Mouse (Mus musculus) cerebellum, adult 11-12 months (tissue): ENCODE results near the gene Dock9.
A peak's percentile ranks its signal among the peaks of the same experiment; 100 is the strongest.

Experiments used
- DNase-seq: peaks from one replicate; pipeline ENCODE4 v3.0.0; 2022

Gene Dock9

DNA sequence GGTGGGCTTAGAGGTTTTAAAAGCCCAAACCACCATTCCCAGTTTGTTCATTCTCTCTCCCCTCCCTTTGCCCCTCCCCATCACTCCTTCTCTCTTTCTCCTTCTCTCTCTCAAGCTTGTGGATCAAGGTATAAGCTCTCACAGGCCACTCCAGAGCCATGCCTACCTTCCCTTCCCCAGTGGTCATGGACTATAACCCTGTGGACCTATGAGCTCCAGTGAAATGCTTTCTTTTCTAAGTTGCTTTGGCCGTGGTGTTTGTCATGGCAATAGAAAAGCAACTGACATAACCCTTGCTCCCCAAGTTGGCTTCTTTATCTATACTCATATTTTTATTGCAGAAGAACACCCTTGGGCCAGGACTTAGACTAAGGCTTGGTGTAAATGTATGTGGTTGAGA is 299.8 kb downstream of the Dock9 start:
- DNase-seq, result no peak

DNA sequence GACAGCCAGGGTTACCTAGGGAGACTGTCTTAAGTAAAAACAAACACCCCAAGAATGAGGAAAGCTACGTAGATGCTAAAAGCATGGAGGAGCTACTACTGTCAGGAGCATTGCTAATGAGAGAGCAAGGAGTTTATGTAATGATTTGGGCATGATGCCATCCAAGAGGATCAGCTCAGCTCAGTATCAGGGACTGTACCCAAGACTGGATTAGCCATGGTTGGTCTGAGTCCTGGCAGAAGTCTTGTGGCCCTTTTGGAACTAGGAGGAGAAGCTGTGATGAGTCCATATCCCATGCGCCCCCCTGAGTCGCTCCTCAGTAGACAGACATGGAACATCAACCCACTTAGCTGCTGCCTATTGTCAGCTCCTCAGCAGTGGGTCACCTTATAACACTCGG is 301.9 kb downstream of the Dock9 start:
- peak; percentile 17 for DNase-seq

DNA sequence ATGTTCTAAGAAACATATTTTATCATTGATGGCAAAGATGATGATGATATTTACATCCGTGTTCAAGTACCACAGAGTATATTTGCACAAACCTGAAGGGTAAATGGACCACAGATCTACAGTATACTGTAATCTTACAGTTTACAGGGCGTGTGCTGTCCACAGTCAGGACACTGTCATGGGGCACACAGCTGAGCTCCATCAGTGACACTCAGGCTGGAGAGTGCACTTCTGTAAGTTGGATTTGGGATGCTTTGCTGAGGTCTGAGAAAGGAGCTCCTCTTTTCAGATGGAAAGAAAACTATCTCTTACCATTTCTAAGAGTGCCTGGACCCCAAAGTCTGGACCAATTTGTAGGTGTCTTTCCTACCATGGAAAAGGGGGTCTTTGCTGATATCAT is 302.5 kb downstream of the Dock9 start:
- no peak for DNase-seq

GRCm38 (mm10) chr14:121494238-121494637 is 303.4 kb downstream of the Dock9 start:
- no peak for DNase-seq

- no peak for DNase-seq
Observed at GRCm38 (mm10) chr14:121493712-121494111, 303.9 kb downstream of the Dock9 start.

DNA sequence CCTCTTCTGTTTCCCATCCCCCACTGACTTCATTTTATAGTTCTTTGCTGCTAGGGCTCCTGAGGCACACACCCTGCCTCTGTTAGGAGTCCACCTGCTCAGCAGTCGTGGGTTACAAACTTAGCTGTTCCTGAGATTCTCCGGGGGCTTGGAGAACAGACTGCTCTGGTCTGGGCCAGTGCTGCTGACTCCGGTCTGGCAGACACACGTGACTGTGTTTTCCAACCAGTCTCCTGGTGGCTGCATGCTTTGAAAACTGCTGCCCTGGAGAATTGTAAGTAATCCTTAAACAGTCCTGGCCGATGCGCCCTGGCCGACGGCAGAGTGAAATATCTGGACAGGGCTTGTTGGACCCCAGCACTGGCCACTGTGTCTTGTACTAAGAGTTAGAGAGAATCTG is 305.3 kb downstream of the Dock9 start:
- DNase-seq, result no peak
